Mouse (Mus musculus): Measurements from ENCODE around the gene Topaz1. TPM values are rescaled to one million over a fixed set of nuclear protein-coding genes. Genes with fewer than 3 reads are reported as not detected.

The Topaz1 gene
- not detected in 2 replicates for polyA plus RNA-seq (2015; fragmentation: Nextera tagmentation; extraction: Ambion mirVana)

DNA sequence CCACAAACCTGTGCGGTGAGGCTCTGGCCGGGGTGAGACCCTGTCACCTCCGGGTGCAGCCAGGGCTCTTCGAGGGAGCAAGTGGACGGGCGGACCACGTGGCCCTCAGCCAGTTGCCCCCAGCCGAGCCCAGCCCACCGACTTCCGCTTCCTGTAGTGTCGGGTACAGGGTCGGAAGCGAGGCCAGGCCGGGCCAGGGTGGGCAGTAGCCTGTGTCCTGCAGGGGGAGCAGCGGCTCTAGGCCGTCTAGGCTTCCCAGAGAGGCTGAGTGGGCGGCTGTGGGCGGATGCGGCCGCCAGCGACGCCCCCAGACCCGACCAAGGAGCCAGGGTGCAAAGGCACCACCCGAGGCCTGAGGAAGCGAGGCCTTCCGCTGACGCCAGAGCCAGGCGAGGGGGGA lies at the start of gene Topaz1:
Topaz1 (plus strand) TSS at position 287 of the 400 bp plus-strand sequence.
- H3K4me3 ChIP-seq, result no peak within 1 kb of the TSS
- H3K4me2 ChIP-seq, result no peak within 1 kb of the TSS
- no peak within 1 kb of the TSS for H3K9ac ChIP-seq
- ATAC-seq (ENCODE audit: low FRiP score, low read depth), result no peak
- H3K36me3 ChIP-seq, result no peaks in the 10 kb centered on the region
- H3K4me1 ChIP-seq (replicated peaks), result no peaks in the 10 kb centered on the region
- no peak within 1 kb of the TSS for H3K27ac ChIP-seq (replicated peaks)
- H3K9me3 ChIP-seq, result no peaks in the 10 kb centered on the region
- no peaks in the 10 kb centered on the region for H3K27me3 ChIP-seq
- WGBS, result 72% methylated on average over 28 of the region's 28 CpGs

DNA sequence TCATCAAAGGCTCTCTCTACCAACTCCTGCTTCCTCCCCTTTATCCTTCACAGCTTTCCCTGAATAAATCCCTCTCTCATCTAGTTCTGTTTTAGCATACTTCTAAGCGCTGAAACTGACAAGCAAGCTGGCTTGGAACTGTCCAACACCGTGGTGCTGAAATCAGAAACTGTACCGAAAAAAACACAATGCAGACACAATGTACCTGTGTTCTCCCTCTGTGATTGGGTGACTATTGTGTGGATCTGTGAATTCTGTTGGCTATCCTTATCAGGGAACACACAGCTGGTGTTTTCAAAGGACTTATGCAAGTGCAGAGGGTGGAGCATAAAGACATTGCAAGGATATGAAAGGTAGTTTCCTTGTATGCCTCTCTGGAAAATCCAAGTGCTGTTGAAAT lies 45.3 kb upstream of the Topaz1 start:
- WGBS, result 7% methylated on average over 3 of the region's 3 CpGs
- no peak overlapping the region for H3K4me2 ChIP-seq
- no peak overlapping the region for H3K27ac ChIP-seq (replicated peaks)
- ATAC-seq (ENCODE audit: low FRiP score, low read depth), result no peak
- no peak overlapping the region for H3K4me3 ChIP-seq
- no peaks in the 10 kb centered on the region for H3K36me3 ChIP-seq
- H3K9me3 ChIP-seq, result no peaks in the 10 kb centered on the region
- H3K27me3 ChIP-seq, result no peaks in the 10 kb centered on the region
- H3K4me1 ChIP-seq (replicated peaks), result no peaks in the 10 kb centered on the region
- H3K9ac ChIP-seq, result no peak overlapping the region

GRCm38 (mm10) chr9:122713836-122714235 lies 33.3 kb upstream of the Topaz1 start:
- 58% methylated on average over 2 of the region's 2 CpGs for WGBS
- Histone ChIP-seq H3K9ac (no peak overlapping the region), H3K9me3 (no peaks in the 10 kb centered on the region), H3K27me3 (peaks cover 7% of the 10 kb centered on the region; the same call in 1 of the 2 replicates), H3K4me3 (no peak overlapping the region), H3K4me2 (no peak overlapping the region), H3K27ac (replicated peaks) (no peak overlapping the region), H3K4me1 (replicated peaks) (no peaks in the 10 kb centered on the region), H3K36me3 (no peaks in the 10 kb centered on the region)
- no peak for ATAC-seq (ENCODE audit: low FRiP score, low read depth)

GRCm38 (mm10) chr9:122715046-122715445 lies 32.1 kb upstream of the Topaz1 start:
- Histone ChIP-seq H3K4me2 (no peak overlapping the region), H3K27ac (replicated peaks) (no peak overlapping the region), H3K4me3 (no peak overlapping the region), H3K27me3 (peaks cover 13% of the 10 kb centered on the region; the same call in 1 of the 2 replicates), H3K9me3 (no peaks in the 10 kb centered on the region), H3K9ac (no peak overlapping the region), H3K36me3 (no peaks in the 10 kb centered on the region), H3K4me1 (replicated peaks) (no peaks in the 10 kb centered on the region)
- ATAC-seq (ENCODE audit: low FRiP score, low read depth), result no peak
- 92% methylated on average over 2 of the region's 2 CpGs for WGBS

DNA sequence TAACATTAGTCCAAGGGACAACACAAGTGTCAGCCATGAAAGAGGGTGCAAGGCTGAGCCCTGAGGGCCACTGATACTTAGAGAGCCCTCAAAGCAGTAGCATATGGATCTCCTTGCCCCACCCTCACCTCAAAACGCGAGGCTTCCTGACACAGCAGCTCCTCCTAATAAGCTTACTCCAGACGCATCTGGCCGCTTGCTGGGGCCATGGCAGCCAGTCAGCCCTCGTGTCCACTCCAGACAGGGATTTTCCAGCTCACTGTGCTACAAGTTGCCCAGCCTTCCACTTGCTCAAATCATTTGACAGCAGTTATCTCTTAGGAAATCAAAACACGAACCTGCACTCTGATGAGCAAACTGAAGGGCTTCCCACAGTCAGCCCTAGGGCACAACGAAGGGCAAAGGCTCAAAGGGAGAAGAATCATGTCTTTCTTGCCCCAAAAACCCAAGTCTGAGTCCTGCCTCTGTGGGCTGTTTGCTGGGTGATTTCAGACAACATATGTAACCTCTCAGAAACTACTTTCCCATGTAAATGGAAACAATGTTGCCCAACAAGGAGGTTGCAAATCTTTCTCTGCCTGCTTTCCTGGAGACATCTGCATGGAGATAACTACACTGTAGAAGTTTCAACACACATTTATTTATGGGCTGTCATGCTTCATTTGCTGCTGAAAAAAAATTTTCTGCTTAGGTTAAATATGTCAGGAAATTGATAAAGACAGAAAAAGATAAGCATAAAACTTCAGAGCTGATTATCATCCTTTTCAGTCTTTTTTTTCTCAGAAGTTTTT lies 30.8 kb upstream of the Topaz1 start:
- Histone ChIP-seq H3K27ac (replicated peaks) (no peak overlapping the region), H3K9ac (no peak overlapping the region), H3K27me3 (peaks cover 21% of the 10 kb centered on the region; the same call in 1 of the 2 replicates), H3K4me1 (replicated peaks) (no peaks in the 10 kb centered on the region), H3K4me2 (no peak overlapping the region), H3K9me3 (no peaks in the 10 kb centered on the region), H3K4me3 (no peak overlapping the region), H3K36me3 (no peaks in the 10 kb centered on the region)
- 51% methylated on average over 7 of the region's 7 CpGs for WGBS
- ATAC-seq (ENCODE audit: low FRiP score, low read depth), result no peak

GRCm38 (mm10) chr9:122722296-122722695 lies 24.9 kb upstream of the Topaz1 start:
- H3K36me3 ChIP-seq, result no peaks in the 10 kb centered on the region
- no peak overlapping the region for H3K27ac ChIP-seq (replicated peaks)
- H3K4me2 ChIP-seq, result no peak overlapping the region
- peaks cover 38% of the 10 kb centered on the region for H3K27me3 ChIP-seq
- no peaks in the 10 kb centered on the region for H3K9me3 ChIP-seq
- no peak for ATAC-seq (ENCODE audit: low FRiP score, low read depth)
- 0 out of 2 replicates have a peak, but pooled peaks cover 3% of the 10 kb centered on the region for H3K4me1 ChIP-seq (replicated peaks)
- no peak overlapping the region for H3K4me3 ChIP-seq
- WGBS, result 11% methylated on average over 4 of the region's 4 CpGs
- no peak overlapping the region for H3K9ac ChIP-seq

DNA sequence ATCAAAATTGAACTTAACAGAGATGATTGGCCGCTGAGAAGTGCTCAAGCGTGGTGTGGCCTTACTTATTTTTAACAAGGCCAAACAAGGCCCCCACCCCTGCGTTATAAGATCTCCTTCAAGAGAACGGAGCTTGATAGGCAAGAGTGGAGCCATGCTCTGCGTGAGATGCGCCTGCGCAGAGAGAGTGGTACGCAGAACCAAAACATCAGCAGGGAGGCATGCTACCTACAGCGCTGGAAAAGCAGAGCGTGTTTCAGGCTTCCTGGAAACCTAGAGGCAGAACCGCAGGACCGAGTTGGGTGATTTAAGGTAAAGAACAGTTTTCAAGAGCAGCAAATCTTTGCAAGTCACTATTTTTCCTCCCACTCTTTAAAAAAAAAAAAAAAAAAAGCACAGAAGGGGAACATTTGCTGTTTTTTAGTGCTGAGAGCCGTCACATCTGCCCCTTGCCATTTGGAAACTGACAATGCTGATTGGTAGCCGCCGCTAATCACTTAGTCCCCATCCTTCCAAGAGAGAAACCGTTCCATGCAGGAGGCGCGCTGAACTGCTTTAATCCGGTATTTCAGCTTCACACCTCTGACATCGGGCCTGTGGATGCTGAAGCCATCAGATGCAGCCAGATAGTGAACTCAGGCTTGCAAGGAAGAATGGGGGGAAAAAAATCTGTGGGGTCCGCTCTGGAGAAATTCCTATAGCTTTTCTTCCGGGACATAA lies 21.9 kb upstream of the Topaz1 start:
- Histone ChIP-seq H3K4me1 (replicated peaks) (0 out of 2 replicates have a peak, but pooled peaks cover 5% of the 10 kb centered on the region), H3K36me3 (no peaks in the 10 kb centered on the region), H3K4me3 (peak overlapping the region; percentile 9; the same call in 1 of the 2 replicates), H3K9me3 (no peaks in the 10 kb centered on the region), H3K27ac (replicated peaks) (no peak overlapping the region), H3K27me3 (peaks cover 29% of the 10 kb centered on the region), H3K4me2 (peak overlapping the region; percentile 41), H3K9ac (no peak overlapping the region)
- ATAC-seq (ENCODE audit: low FRiP score, low read depth), result no peak
- 33% methylated on average over 22 of the region's 22 CpGs for WGBS

- Histone ChIP-seq H3K27me3 (peaks cover 23% of the 10 kb centered on the region), H3K27ac (replicated peaks) (no peak overlapping the region), H3K4me2 (peak overlapping the region; percentile 32), H3K9me3 (no peaks in the 10 kb centered on the region), H3K4me3 (no peak overlapping the region), H3K4me1 (replicated peaks) (0 out of 2 replicates have a peak, but pooled peaks cover 5% of the 10 kb centered on the region), H3K9ac (no peak overlapping the region), H3K36me3 (no peaks in the 10 kb centered on the region)
- 18% methylated on average over 10 of the region's 10 CpGs for WGBS
- ATAC-seq (ENCODE audit: low FRiP score, low read depth), result peak; percentile 54; the same call in 1 of the 2 replicates
These were observed 17.6 kb upstream of the Topaz1 start for GRCm38 (mm10) chr9:122729500-122729899.

- Histone ChIP-seq H3K9ac (no peak overlapping the region), H3K4me1 (replicated peaks) (0 out of 2 replicates have a peak, but pooled peaks cover 3% of the 10 kb centered on the region), H3K4me2 (no peak overlapping the region), H3K4me3 (no peak overlapping the region), H3K27me3 (peaks cover 23% of the 10 kb centered on the region), H3K27ac (replicated peaks) (no peak overlapping the region), H3K36me3 (no peaks in the 10 kb centered on the region), H3K9me3 (no peaks in the 10 kb centered on the region)
- no peak for ATAC-seq (ENCODE audit: low FRiP score, low read depth)
- WGBS, result 73% methylated on average over 8 of the region's 8 CpGs
These were observed 14.9 kb upstream of the Topaz1 start for GRCm38 (mm10) chr9:122732126-122732810.

DNA sequence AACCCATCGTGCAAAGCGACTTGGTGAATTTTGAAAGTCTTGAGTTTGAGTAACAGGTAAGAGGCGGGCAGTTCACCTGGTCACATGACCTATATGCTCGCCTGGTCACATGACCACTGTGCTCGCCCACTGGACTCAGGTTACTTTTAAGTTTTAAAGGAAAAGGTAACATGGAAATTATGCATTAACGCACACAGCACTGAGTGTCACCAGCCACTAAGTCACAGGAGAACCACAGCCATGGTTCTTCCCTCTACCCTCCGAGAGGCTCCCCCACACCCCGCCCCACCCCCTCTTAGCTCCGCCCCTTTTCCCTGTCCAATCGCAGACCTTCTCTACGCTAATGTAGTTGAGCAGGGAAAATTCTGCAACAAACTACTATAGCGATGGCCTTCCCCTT lies 13.9 kb upstream of the Topaz1 start:
- Histone ChIP-seq H3K36me3 (no peaks in the 10 kb centered on the region), H3K27me3 (peaks cover 21% of the 10 kb centered on the region), H3K4me2 (0 out of 2 replicates have a peak overlapping the region, but pooled peaks have one; percentile 1), H3K9me3 (no peaks in the 10 kb centered on the region), H3K27ac (replicated peaks) (no peak overlapping the region), H3K4me1 (replicated peaks) (0 out of 2 replicates have a peak, but pooled peaks cover 3% of the 10 kb centered on the region), H3K9ac (no peak overlapping the region), H3K4me3 (no peak overlapping the region)
- no peak for ATAC-seq (ENCODE audit: low FRiP score, low read depth)
- WGBS, result 31% methylated on average over 12 of the region's 12 CpGs

GRCm38 (mm10) chr9:122734934-122735333 lies 12.2 kb upstream of the Topaz1 start:
- Histone ChIP-seq H3K9me3 (no peaks in the 10 kb centered on the region), H3K9ac (no peak overlapping the region), H3K27ac (replicated peaks) (no peak overlapping the region), H3K4me2 (no peak overlapping the region), H3K27me3 (peaks cover 20% of the 10 kb centered on the region), H3K4me1 (replicated peaks) (no peaks in the 10 kb centered on the region), H3K4me3 (no peak overlapping the region), H3K36me3 (no peaks in the 10 kb centered on the region)
- WGBS, result 63% methylated on average over 7 of the region's 7 CpGs
- no peak for ATAC-seq (ENCODE audit: low FRiP score, low read depth)

DNA sequence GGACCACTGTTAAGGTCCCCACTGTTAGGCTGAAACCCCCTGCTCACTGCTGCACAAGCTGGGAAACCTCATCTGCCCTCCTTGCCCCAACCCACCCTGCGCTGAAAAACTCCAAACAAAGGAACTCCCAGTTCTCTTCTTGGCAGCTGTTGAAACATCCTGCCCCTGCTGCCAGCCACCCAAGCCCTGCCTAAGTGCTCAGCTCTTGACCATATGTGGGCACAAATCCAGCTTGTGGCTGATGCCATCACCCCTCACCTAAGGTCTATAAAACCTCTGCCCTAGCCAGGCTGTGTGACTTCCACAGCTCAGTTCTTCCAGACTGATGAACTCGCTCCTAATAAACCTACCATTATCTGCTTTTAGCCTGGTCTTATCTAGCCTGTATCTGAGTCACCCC lies 11.1 kb upstream of the Topaz1 start:
- Histone ChIP-seq H3K27ac (replicated peaks) (no peak overlapping the region), H3K4me3 (no peak overlapping the region), H3K9ac (no peak overlapping the region), H3K4me2 (no peak overlapping the region), H3K9me3 (no peaks in the 10 kb centered on the region), H3K27me3 (peaks cover 15% of the 10 kb centered on the region), H3K4me1 (replicated peaks) (no peaks in the 10 kb centered on the region), H3K36me3 (no peaks in the 10 kb centered on the region)
- WGBS, result 65% methylated on average over 2 of the region's 2 CpGs
- ATAC-seq (ENCODE audit: low FRiP score, low read depth), result no peak
